Mouse (Mus musculus) brain, embryonic 14.5 days (tissue): Measurements from ENCODE around the gene Larp7.

Source experiments
- CTCF ChIP-seq: fragments of 200-500 bp; IDR thresholded peaks from 2 replicates; pipeline ENCODE4 v1.5.1; 2012; ENCODE audit warnings: inconsistent platforms, mild to moderate bottlenecking, moderate library complexity, borderline replicate concordance; ENCODE audit not compliant: insufficient read depth, insufficient read length; ENCODE audit errors: extremely low read depth
- POLR2A ChIP-seq: fragments of 200-500 bp; IDR thresholded peaks from 2 replicates; pipeline ENCODE4 v1.6.1; 2012; ENCODE audit warnings: mild to moderate bottlenecking, inconsistent platforms, borderline replicate concordance; ENCODE audit not compliant: poor library complexity, insufficient read depth, insufficient read length, severe bottlenecking; ENCODE audit errors: extremely low read depth

DNA sequence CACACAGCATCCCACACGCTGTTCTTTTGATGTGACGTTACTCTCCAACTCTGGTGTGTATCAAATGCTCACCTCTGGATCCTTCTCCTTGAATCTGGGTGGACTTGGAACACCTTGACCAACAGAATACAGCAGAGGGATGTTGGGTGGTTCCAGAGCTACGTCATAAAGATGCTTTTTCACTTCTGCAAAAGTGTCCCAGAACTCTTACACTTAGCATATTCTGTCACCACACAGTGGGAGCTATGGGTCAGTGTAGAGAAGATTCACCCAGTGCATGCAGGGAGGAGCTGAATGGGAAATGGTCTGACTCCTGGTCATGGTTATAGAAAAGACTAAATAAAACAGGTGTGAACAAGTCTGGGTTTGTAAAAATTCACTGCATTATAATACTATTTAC lies 60.5 kb downstream of the Larp7 start:
- no peak for TF ChIP-seq CTCF
- TF ChIP-seq POLR2A = no peak
